Mouse (Mus musculus) right cerebral cortex, postnatal 10 days (tissue): ENCODE measurements around the gene Cisd3.
"Not testable (repeated sequence)": the region's sequence is repeated elsewhere in the genome, so short reads cannot be mapped to it uniquely, and the experiment has no call there.

ENCODE experiments used
- DNase-seq, 2 experiments: peaks; one replicate each; pipeline ENCODE4 v3.0.0; 2021; ENCODE audit warnings: low spot score in 2 of 2

The Cisd3 gene

DNA sequence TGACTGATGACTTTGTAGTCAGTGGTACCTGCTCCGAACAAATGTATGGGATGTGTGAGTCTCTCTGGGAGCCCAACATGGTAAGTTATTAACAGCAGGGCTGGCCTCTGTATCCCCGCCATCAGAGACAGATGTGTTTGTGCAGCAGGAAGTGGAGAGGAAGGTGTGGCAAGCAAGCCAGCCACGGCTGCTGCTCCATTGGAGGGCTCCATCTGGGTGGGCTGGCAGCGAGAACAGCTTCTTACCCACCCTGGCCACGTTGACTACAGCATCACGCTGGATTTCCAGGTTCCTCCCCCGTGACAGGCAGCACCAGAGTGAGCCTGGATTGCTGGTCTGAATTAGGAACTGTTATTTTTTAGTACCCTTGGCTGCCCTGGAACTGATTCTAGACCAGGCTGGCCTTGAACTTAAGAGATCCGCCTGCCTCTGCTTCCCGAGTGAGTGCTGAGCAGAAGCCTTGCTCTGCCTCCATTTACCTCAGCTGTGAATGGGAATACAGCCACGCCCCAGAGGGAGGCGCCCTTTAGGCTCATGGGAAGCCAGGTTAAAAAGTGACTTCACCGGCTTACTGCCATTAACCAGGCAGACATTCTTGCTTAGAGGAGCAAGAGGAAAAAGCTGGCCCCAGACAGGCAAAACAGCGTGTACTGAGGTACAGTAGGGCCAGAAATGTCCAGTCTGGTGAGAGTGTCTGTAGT is 25.7 kb downstream of the Cisd3 start:
- DNase-seq: no peak

DNA sequence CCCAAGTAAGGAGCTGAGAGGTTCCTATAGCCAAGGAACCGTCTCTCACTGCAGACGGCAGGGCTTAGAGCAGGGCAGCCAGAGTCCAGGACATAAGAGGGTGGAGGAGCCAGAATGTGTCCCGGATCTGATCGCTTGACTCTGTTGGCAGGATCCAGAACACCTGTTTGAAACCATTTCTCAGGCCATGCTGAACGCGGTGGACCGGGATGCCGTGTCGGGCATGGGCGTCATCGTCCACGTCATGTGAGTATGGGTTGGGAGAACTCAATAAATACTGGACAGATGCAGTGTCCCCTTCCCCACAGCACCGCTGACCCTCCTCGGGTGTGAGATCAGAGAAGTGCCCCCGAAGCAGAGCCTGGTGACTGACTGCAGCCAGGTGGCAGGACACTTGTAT is 26.7 kb downstream of the Cisd3 start:
- no peak for DNase-seq

DNA sequence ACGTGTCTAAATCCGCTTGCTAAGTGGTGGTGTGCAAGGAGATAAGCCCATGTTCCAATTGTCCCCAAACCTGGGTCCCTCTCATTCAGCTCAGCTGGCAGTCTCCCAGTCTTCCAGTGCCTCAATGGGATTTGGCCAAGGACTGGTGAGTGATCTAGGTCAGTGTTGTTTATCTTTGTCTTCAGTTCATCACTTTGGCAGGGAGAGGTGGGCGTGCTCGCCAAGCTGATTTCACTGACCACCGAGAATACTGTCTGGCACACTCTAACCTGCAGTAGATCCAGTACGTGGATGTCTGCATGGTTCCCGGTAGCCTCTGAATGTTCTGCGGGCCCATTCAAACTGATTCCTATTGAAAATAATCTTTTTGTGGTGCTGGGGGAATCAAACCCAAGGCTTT is 28.3 kb downstream of the Cisd3 start:
- DNase-seq: peak in 1 of 2 experiments; percentile 63

DNA sequence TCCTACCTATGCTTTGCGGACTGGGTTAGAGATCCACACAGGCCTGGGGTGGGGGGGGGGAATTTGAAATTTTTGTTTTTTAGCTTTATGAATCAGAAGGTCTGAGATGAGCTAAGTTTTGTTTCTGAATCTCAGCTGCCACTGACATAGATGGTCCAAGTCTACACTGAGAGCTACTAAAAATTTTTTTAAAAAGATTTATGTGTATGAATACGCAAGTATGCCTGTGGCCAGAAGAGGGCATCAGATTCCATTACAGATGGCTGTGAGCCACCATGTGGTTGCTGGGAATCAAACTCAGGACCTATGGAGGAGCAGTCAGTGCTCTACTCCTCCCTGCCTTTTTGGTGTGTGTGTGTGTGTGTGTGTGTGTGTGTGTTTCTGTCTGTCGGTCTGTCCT is 28.7 kb downstream of the Cisd3 start:
- no peak for DNase-seq

DNA sequence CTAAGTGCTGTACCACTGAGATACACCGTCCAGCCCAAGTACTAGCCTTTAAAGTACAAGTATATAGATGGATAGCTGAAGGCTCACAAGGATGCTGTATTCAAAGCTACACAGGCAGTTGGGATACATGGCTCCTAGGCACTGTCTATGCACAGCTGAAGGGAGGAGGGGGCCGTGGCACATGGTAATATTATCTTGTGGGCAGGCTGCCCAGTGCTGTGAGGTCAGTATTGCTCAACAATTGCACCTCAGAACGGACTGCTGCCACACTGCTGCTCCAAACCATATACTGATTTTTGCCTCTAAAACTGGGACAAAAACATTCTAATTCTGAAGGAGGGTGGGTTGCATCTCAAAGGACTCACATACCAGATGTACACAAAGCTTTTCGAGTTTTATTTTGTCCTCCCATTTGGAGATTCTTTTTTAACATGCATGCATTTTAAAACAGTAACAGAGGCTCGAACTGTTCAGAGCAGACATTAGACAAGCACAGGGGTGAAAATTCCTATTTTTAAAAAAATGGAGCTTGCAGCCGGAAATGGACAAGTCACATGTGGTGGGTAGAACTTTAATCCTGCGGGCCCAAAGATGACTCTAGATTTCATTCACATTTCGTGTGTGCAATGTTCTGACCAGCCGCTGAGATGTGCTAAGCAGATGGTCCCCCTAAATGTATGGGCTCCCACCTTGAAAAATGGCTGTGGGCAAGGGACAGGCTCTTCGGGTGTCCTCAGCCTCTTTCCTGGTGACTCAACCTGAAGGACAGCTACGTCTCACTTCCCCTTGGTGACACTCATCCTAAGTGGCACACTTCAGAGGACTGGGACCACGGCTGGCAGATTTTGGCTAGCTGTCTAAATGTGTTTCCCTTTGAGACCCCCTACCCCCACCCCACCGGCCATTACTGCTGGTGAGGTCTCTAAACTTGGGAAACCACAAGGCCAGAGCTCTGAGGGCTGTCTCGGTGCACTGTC is 29.4 kb downstream of the Cisd3 start:
- peak; percentile 70 to 74 for DNase-seq

DNA sequence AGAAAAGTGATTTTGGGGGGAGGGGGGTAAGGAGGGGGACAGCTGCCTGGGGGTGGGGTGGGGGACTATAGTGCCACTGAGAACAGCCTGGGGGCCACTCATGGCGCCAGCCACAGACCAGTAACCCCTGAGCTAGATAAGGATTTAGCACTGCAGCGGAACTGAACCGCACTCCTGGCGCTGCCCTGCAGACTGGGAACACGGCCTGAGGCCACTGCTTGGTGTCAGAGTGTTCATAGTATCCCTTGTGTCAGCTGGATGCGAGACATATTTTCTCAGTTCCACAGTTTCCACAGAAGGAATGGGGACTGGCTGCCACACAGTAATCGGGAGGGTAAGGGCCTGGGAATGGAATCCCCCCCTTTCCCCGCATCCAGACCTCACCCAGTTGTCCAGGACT is 30.4 kb downstream of the Cisd3 start:
- no peak for DNase-seq

DNA sequence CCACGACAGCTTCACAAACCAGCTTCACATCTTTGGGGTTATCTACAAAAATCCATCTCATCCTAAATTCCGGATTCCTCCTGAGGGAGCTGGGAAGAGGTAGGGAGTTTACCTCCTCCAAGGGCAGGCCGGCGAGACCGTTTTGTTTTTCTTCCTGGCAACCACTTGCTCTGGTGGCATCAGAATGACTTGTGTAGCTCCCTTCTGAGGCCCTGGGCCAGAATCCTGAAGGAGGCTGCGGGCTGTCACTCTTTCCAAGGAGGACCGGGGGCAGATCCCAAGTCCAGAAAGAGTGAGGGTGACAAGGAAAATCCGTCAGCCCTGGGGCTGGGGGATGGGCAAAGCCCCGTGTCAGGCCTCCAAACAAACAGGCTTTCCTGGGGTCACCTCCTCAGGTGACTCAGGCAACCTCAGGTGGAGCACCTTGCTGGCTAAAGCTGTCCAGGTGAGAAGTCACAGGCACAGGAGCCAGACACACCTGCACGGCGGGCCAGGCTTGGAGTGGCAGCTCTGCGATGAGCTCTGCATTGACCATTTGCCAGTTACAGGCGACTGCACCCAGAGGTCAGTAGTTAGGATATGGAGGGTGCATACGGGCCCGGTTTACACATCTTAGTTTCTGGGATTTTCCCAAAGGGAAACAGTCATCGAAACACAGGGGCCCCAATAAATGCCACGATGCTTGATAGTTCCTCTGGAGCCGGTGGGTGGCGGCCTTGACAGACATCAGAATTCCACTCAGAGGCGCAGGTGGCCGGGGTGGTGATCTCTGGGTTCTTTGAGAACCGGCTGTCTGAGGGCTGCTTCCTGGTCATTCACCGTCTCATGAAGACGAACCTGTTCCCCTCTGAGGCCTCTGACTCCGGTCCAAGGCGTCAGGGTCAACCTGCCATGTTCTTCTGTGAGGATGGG is 32.0 kb downstream of the Cisd3 start:
- DNase-seq: no peak

DNA sequence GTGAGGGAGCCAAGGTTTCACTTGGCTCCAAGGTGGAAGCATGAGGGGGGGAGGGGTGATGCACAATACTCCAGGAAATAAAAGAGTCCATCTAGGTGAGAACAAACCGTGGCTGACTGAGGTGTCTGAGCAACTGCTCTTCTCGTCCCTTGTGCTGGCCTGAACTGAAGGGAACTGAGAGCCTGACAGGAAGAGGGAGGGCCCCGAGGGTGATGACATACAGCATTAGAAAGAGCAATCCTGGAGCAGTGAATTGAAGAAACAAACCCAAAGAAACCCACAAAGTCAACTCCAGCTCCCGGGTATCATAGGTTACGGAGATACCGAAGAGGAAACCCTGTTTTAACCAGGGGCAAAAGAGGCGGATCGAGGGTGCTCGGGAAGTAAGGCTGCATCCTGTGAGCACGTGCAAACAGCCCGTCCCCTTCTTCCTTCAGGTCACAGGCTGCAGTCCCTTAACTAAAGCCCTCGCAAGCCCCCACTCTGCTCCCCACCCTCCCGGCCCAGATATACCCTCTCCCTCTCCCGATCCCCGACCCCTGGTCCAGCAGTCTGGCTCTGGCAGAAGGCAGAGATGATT is 32.7 kb downstream of the Cisd3 start:
- DNase-seq: no peak

DNA sequence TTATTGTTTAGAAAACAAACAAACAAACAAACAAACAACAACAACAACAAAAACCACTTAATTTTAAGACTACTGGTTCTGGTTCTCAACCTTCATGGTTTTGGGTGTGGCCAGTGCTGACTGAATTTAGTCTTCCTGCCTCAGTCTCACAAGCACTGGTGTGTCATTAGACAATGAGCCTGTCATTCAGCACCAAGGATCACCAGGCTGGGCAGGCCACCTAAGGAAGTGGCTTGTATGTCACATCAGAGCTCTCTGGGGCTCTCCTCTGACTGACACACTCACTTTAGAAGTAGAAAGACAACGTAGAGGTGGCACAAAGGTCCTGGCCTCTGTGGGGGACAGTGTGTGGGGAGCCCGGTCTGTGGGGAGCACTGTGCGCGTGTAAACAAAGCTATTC is 33.4 kb downstream of the Cisd3 start:
- DNase-seq: no peak

DNA sequence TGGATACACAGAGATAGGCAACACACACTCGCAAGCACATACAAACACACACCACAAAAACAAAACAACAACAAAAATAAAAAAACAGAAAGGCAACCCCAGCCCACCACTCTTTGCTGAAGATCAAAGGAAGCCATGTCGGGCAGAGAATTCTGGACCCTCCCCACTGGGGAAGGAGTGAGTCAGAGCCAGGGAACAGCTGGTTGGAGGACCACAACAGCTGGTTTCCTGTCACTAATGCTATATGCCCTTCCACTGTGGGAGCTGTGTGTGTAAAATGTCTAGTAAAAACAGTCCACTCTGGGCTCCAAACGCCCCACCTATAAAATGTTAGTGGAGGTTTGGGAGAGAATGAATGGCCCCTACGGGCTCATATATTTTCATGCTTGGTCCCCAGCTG is 35.7 kb downstream of the Cisd3 start:
- DNase-seq: no peak

DNA sequence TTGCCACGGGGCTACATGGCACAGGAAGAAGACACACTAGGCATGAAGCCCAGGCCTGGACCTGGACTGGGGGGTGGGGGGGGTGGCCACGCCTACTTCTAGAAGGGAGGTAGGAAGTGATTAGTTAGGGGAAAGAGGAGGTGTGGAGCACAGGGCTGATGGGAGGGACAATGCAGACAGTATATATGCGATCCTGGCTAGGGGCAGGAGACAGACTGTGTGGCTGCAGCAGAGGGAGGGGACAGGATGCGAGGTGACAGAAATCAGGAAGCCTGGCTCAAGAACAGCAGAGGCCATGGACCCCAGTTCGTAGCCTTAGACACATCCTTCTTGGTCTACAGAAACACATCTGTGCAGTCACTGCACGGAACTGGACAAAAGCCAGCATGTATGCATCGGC is 38.1 kb downstream of the Cisd3 start:
- DNase-seq: no peak

DNA sequence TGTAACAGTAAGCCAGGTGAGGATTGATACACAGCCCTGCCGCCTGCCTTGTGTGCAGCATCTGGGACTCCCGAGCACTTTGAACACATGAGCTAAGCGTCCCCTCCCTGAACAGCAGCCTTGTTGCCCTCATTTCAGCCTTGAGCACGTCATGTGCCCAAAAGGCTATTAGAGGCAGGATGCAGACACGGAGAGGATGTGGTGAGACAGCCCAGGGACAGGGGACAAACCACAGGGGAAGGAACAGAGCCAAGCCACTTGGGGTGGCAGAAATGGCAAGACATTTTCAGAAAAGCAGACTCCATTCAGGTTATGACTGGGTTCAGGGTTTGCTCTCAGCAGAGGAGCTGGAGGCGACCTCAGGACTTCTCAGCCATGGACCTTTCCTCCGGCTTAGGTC is 42.7 kb downstream of the Cisd3 start:
- no peak for DNase-seq

DNA sequence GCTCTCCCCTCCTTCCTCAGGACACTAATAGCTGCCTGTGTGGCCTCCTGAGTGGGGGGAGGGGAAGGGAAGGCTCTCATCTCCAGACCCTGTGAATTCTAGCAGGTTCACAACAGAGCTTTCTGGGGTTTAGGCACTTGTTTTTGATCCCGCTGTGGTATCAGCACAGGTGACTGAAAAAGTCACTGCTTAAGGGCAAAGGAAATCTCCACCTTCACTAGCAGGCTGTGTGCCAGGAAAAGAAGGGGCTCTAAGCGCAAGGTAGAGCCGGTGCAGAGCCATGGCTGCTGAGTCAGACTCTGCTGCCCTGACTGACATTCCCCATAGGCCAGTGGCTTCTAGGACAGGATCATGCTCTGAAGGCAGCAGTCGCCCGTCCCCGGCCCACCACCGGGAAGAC is 43.1 kb downstream of the Cisd3 start:
- no peak for DNase-seq

DNA sequence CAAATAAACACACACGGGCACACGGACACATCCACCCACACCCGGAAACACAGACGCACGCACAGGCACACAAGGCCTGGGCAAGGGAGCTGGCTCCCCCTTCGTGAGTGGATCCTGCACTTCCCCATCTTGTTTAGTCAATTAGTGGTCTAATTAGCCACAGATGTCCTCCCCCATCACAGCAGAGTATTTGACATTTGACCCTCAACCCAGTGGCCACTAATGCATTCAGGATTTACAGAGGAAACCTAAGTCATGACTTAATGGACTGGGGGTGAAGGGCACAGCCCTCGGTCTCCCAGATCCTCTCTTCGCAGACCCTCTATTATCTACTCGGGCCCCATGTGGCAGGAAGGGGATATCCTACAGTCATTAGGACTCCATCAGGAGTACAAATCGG is 48.1 kb downstream of the Cisd3 start:
- DNase-seq: no peak

DNA sequence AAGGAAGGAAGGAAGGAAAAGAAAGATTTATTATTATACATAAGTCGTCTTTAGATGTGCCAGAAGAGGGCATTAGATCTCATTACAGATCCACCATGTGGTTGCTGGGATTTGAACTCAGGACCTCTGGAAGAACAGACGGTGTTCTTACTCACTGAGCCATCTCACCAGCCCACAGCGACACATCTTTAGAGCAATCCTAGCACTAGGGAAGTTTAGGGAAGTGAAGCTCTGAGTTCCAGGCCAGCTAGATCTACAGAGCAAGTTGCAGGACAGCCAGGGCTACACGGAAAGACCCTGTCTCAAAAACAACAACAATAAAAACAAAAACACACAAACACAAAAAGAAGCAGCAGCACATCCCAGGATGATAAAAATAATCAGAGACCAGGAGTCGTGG is 49.2 kb downstream of the Cisd3 start:
- not testable (repeated sequence) for DNase-seq

DNA sequence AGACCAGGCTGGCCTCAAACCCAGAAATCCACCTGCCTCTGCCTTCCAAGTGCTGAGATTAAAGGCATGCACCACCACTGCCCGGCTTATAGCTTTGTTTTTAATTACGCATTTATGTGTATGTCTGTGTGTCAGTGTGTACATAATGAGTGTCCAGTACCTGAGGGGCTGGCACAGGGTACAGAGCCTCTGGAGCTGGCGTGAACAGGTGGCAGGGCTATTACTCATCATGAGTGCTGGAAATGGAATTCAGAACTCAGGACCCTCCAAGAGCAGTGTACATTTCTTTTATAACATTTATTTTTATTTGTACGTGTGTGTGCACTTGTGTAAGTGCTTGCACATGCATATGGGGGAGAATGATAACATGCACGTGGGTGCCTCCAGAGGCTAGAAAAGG is 51.0 kb downstream of the Cisd3 start:
- no peak for DNase-seq

DNA sequence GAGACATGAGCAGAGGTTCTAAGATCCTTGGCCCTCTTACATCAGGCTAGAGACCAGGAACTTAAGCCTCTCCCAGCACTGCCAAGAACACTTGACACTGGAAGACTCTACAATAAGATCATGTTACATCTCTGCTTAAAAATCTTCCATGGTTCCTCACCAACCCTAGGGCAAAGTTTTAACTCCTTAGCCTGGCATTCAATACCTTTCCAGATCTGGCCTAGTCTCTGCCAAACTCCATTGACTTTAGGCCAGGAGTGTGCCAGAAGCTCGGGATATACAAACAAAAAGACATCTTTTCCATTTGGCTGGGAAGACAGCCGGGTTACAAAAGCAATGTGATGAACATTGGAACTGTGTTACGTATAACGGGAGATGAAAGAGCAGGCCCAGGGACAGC is 52.0 kb downstream of the Cisd3 start:
- DNase-seq: no peak
